Mouse (Mus musculus) right cerebral cortex, postnatal 25 days (tissue): Measurements from ENCODE around the gene Hcar1.

Experiments used
- DNase-seq: peaks from one replicate; pipeline ENCODE4 v3.0.0; 2022

Hcar1 gene

DNA sequence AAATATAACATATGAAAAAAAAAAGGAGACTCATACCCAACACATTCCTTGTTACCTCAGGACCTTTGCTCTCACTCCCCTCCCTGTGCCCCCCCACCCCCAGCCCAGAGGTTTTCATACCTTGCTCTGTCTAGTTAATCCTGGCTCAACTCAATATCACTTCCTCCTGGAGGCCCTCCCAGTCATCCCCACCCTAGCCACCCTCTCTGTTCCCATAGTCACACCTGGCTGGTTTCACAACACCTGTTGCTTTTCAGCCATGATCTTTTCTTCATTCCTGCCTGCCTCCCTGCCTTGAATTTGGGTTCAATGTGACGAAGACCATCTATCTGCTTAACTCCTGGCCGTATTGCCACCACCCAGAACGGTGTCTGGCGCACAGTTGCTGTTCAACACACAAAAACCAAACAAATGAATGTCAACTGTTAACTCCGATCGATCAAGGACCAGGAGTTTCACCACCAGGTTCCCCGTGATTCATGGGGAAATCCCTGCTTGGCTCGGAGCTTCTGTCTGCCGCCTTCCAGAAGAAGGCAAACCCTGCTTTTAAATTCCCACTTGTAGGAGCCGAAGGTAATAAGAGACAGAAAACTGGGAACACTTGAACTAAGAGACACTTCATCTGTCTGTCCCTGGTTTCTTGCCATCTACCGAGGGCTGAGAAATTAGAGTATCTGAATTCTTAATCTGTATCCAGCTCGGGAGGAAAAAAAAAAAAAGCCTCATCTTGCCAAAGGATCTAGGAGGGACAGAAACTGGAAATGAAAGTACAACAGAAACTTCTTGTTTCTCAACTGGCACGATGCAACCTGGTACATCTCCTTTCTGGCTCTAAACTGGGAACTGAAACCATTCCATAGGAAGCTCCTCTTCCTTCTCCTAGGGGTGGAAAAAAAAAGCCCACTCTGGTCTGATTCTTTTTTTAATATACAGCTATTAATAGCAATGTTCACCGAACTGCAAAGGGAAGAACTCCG is 17.2 kb downstream of the Hcar1 start:
- no peak for DNase-seq

DNA sequence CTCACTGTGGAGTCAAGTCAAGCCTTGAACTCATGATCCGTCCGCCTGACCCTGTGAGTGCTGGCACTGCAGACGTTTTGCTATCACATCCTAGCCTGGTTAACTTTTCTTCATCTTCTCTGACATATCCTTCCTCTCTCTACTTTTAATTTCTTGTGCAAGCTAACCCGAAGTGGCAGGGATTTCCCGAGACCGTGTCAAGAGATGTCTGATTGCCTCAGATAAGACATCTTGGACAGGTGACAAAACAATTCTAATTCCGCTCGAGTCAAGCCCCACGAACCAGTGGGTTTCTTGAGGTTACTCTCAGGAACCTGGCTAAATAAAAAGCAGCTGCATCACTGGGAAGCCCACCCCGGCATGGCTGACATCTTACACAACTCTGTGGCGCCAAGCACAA is 21.0 kb downstream of the Hcar1 start:
- DNase-seq = no peak

DNA sequence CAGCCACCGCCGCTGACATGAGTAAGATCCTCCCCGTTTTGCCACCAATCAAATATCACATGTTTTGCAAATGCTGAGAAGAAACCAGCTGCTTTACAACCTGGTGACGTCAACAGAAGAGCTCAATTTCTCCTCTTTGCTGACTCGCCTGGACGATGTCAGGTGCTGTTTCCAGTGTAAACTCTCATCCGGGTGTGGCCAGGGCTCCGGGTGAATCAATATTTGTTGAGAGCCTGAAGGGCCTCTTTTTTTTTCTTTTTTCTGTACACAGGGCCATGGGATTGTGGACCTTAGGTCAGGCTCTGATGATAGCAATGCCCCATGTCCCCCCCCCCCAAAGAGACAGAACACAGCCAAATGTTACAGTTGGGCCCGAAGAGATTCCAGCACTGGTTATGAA is 25.3 kb downstream of the Hcar1 start:
- DNase-seq = no peak

DNA sequence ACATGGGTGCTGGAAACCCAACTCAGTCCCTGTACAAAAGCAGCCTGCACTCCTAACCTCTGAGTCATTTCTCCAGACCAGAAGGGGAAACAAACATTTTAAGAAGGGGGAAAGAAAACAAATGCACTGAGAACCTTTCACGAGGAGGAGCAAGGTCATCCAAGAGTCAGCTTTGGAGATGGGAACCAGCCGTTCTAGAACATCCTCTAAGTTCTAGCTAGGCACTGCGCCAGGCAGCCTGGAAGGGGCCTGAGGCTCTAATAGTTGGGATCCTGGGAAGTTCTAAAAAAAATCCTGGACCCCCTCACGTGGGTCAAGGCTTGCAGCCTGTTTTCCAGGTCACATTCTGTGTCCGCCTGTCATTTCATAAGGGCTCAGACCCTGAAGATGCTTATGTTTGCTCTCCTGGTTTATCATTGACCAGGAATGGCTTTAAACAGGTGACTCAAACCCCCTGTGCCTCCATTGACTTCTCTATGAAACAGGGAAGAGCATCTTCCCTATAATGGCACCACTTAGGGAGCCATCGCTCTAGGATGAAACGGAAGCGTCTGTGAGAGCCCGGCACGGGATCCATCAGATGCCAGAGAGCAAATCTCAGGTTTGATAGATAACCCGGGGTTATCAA is 25.8 kb downstream of the Hcar1 start:
- no peak for DNase-seq

DNA sequence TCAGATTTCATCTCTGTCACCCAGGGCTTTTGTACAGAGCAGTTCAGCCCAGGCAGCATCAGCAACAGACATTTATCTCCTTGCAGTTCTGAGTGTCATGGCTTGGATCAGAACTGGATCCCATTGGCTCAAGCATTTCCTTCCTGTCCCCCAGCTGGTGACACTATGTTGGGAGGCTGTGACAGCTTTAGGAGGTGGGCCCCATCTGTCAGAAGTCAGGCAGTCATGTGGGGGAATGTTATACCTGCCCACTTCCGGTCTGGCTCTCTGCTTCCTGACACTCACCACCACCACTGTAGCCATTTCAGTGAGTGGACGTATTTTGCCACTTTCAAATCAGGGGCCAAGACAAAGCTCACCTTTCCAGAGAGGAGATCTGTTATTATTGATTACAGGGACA is 28.4 kb downstream of the Hcar1 start:
- no peak for DNase-seq

DNA sequence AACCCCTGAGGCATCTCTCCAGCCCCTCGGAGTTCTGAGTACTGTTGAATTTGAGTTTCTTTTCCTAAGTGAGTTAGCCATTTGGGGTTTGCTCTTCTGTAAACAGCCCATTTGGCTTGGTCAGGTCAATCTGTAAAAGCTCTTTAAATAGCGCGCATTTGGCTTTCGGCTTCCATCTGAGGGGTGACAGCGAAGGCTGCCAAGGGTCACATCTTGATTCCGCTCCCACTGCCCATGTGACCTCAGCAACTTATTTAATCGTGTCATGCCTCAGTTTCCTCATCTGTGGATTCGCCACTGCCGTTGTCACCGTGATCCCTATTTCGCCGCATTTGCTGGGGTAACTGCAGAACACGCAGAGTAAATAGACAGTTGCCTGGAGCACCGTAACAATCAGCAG is 35.5 kb downstream of the Hcar1 start:
- DNase-seq = no peak

DNA sequence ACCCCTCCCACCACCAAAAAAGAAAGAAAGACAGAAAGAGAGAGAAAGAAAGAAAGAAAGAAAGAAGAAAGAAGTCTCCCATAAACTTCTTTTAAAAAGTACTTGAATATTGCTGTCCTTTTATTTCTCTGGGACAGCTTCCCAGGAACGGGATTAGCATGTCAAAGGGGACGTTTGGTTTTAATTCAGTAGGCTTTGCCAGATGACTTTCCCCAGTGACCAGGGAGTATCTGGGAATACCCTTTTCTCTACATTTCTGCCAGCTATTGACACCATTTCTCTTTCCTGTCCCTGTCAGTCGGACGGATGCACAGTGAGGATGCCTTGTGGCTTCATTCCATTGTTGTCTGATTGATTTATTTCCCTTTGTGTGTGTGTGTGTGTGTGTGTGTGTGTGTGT is 36.0 kb downstream of the Hcar1 start:
- no peak for DNase-seq

DNA sequence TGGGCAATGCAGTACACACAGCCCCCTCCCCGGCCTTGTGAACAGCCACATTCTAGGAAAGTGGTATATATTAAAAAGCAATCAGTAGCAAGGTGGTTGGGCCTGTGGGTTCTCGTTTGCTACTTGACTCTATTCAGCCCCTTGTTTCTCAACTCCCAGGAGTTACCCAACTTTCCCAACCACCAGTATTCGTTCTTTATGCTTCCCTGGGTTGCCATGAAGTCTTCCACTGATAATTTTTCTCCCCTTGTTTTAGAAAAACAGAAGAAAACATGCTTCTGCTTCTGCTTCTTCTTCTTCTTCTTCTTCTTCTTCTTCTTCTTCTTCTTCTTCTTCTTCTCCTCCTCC is 36.9 kb downstream of the Hcar1 start:
- DNase-seq = no peak

DNA sequence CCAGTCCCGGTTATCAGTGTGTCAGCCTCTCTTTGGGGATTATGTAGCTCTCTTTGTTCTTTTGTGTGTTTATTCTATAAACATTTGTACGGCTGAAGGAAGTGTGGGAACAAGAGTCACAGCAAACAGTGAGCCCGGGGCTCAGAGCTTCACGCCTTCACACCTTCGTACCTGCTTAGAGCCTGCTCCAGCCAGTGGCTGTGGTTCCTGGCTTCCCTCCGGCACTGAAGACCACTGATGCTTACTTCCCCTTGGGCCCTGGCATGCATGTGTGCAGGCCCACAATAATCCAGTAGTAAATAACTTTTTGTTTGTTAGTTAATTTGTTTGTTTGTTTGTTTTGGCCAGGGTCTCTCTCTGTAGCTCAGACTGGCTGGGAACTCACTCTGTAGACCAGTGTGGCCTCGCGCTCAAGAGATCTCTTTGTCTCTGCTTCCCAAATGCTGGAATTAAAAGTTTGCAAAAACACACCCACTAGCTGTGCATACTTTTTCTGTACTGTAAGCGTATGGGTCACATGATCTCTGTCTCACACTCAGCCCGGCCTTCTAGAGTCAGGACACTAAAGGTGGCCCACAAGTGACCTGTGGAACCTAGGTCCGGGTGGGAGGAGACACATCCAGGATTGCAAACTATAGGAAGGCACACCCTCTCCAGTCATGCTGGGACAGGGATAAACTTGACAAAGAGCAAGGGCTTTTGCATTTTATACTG is 37.4 kb downstream of the Hcar1 start:
- no peak for DNase-seq

DNA sequence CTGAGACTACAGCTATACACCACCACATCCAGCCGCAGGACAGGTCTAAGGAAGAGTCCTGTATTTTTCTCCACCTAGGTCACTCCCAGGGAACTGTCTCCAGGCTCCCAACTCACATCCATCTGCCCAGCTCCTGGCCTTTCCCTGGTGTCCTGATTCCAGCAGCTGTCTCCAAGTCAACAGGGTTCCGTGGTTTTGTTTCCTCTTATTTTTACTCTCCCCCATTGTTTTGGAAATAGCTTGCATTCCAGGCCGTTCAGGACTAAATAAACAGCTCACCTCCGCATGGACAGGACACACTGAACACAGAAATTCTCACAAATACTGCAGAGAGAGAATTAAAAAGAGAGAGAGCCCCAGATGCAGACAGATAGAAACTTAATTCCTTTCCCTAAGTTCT is 42.4 kb downstream of the Hcar1 start:
- no peak for DNase-seq

DNA sequence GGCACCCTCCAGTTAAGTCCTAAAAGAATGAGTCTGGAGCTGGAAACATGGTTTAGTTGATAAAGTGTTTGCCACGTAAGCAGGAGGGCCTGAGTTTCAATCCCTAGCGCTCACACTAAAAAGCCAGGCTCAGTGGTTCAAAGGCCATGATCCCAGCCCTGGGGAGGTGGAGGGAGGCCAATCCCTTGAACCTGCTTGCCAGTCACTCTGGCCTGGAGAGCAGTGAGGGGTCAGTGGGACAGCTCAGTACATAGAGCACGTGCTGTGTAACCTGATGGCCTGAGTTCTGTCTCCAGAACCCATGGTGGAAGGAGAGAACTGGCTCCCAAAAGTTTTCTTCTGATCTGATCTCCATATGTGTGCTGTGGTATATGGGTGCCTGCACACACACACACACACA is 45.0 kb downstream of the Hcar1 start:
- no peak for DNase-seq

DNA sequence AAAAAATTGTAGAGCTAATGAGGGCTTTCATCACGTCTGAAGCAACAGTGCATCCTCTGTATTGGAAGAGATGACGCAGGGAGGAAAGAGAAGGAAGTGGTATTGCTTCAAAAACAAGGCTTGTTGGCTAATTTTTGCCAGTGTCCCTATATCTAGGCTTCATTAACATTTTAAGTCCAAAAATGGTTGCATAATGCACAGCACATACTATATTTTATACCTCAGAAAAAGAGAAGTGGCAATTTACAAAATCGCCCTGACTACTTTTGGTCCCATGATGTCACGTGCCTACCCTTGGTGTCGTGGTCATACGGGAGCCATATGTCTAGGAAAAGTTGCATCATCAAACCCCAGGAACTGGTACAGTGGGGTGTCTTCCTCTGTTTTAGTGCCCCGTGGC is 47.5 kb downstream of the Hcar1 start:
- DNase-seq = no peak

DNA sequence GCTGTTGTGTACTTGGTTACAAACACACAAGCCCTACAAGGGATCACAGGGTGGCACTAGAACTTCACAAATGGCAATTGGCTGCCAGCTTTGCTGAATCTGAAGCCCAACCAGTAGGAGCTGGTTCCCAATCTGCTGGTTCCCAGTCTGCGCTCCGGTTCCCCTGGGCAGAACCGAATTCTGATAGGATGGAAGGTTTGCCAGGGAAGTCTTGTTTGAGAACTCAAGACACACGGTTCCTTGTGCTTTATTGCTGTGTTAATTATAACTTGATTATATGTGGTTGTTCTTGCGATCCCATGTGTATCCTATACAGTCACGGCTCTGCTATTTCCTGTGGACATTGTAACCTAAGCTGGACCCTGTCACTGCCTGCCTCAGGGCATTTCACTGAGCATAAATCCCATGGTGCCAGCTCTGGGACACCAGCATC is 52.1 kb downstream of the Hcar1 start:
- no peak for DNase-seq
